Mouse (Mus musculus) liver, embryonic 12.5 days (tissue): ENCODE data around the gene Ctnnb1. TPM values are rescaled to one million over a fixed set of nuclear protein-coding genes. Genes with fewer than 3 reads are reported as not detected.

ENCODE experiments used
- ATAC-seq: fragments of 200-750 bp; cut with Nextera tagmentation; 2 replicates; pipeline ENCODE4 v1.8.0; 2017; ENCODE audit warnings: moderate number of reproducible peaks, mild to moderate bottlenecking, moderate library complexity
- H3K27ac ChIP-seq: fragments of 300-500 bp; sonication (generic); 2 replicates; pipeline ENCODE4 v1.5.1; 2016; ENCODE audit warnings: mild to moderate bottlenecking
- H3K27me3 ChIP-seq: fragments of 300-500 bp; sonication (generic); replicated peaks from 2 replicates; pipeline ENCODE4 v1.6.1; 2016; ENCODE audit warnings: mild to moderate bottlenecking, moderate library complexity
- H3K36me3 ChIP-seq: fragments of 300-500 bp; sonication (generic); 2 replicates; pipeline ENCODE4 v1.6.1; 2016; ENCODE audit warnings: mild to moderate bottlenecking, moderate library complexity
- H3K4me1 ChIP-seq: fragments of 300-500 bp; sonication (generic); 2 replicates; pipeline ENCODE4 v1.6.1; 2016
- H3K4me2 ChIP-seq: fragments of 300-500 bp; sonication (generic); 2 replicates; pipeline ENCODE4 v1.6.1; 2016; ENCODE audit warnings: mild to moderate bottlenecking, moderate library complexity
- H3K4me3 ChIP-seq: fragments of 300-500 bp; sonication (generic); 2 replicates; pipeline ENCODE4 v1.5.1; 2016; ENCODE audit warnings: mild to moderate bottlenecking, moderate library complexity
- H3K9ac ChIP-seq: fragments of 300-500 bp; sonication (generic); 2 replicates; pipeline ENCODE4 v1.6.1; 2016; ENCODE audit warnings: mild to moderate bottlenecking, moderate library complexity
- H3K9me3 ChIP-seq: fragments of 300-500 bp; sonication (generic); replicated peaks from 2 replicates; pipeline ENCODE4 v1.6.1; 2016; ENCODE audit warnings: mild to moderate bottlenecking, moderate library complexity
- WGBS: fragments of 180-500 bp; shearing (Covaris S2); methylation state at CpG from one replicate; pipeline ENCODE4 v1.1.7; 2016; ENCODE audit not compliant: insufficient replicate concordance; 5-methylcytosine and 5-hydroxymethylcytosine counted together
- polyA plus RNA-seq: library from polyadenylated mRNA; unstranded; fragments of >200 nt; fragmentation: Nextera tagmentation; extraction: Ambion mirVana; gene quantifications from 2 replicates; pipeline ENCODE4 v1.2.1, GENCODE M21; 2016

The Ctnnb1 gene
- polyA plus RNA-seq, 1 experiment from 2014 or later = 158 TPM

GRCm38 (mm10) chr9:120926939-120927606 lies 1.9 kb upstream of the Ctnnb1 start:
- ATAC-seq = no peak
- Histone ChIP-seq H3K9ac (no peak overlapping the region), H3K4me2 (no peak overlapping the region), H3K4me3 (no peak overlapping the region), H3K4me1 (no peaks in the 10 kb centered on the region), H3K36me3 (no peaks in the 10 kb centered on the region), H3K27me3 (no peaks in the 10 kb centered on the region; the same call in 1 of the 2 replicates), H3K9me3 (no peaks in the 10 kb centered on the region), H3K27ac (0 out of 2 replicates have a peak overlapping the region, but pooled peaks have one; percentile 14)
- WGBS = 28% methylated on average over 9 of the region's 9 CpGs

- no peak overlapping the region for H3K4me2 ChIP-seq
- H3K9me3 ChIP-seq = no peaks in the 10 kb centered on the region
- H3K27ac ChIP-seq = no peak overlapping the region
- H3K27me3 ChIP-seq = no peaks in the 10 kb centered on the region
- peaks cover 10% of the 10 kb centered on the region for H3K4me1 ChIP-seq
- 89% methylated on average over 12 of the region's 12 CpGs for WGBS
- ATAC-seq = no peak
- no peaks in the 10 kb centered on the region for H3K36me3 ChIP-seq
- no peak overlapping the region for H3K4me3 ChIP-seq
- H3K9ac ChIP-seq = no peak overlapping the region
These were observed 1.0 kb downstream of the Ctnnb1 start for GRCm38 (mm10) chr9:120930021-120930420.

- Histone ChIP-seq H3K36me3 (peaks cover under 1% of the 10 kb centered on the region; the same call in 1 of the 2 replicates), H3K4me3 (no peak overlapping the region), H3K27me3 (no peaks in the 10 kb centered on the region), H3K4me1 (peaks cover 18% of the 10 kb centered on the region), H3K9me3 (no peaks in the 10 kb centered on the region), H3K4me2 (no peak overlapping the region), H3K9ac (no peak overlapping the region), H3K27ac (no peak overlapping the region)
- WGBS = 83% methylated on average over 8 of the region's 8 CpGs
- no peak for ATAC-seq
These were observed 1.8 kb downstream of the Ctnnb1 start for GRCm38 (mm10) chr9:120930811-120931210.

GRCm38 (mm10) chr9:120932371-120932770 lies 3.4 kb downstream of the Ctnnb1 start:
- Histone ChIP-seq H3K4me2 (no peak overlapping the region), H3K9ac (no peak overlapping the region), H3K27ac (no peak overlapping the region), H3K36me3 (peaks cover 6% of the 10 kb centered on the region), H3K4me3 (no peak overlapping the region), H3K9me3 (no peaks in the 10 kb centered on the region), H3K4me1 (peaks cover 33% of the 10 kb centered on the region), H3K27me3 (no peaks in the 10 kb centered on the region)
- no peak for ATAC-seq
- WGBS = 82% methylated on average over 6 of the region's 6 CpGs

GRCm38 (mm10) chr9:120932797-120933586 lies 4.0 kb downstream of the Ctnnb1 start:
- Histone ChIP-seq H3K27me3 (no peaks in the 10 kb centered on the region), H3K9me3 (no peaks in the 10 kb centered on the region), H3K36me3 (peaks cover 12% of the 10 kb centered on the region), H3K4me3 (peak overlapping the region; percentile 92), H3K9ac (peak overlapping the region; percentile 93), H3K27ac (peak overlapping the region; percentile 92), H3K4me2 (peak overlapping the region; percentile 82), H3K4me1 (peaks cover 39% of the 10 kb centered on the region)
- 6% methylated on average over 68 of the region's 78 CpGs for WGBS
- ATAC-seq = peak; percentile 90

GRCm38 (mm10) chr9:120933587-120933885 lies 4.5 kb downstream of the Ctnnb1 start:
- Histone ChIP-seq H3K36me3 (peaks cover 17% of the 10 kb centered on the region), H3K9me3 (no peaks in the 10 kb centered on the region), H3K4me2 (peak overlapping the region; percentile 82), H3K27ac (peak overlapping the region; percentile 92), H3K4me3 (peak overlapping the region; percentile 92), H3K4me1 (peaks cover 44% of the 10 kb centered on the region), H3K9ac (peak overlapping the region; percentile 93), H3K27me3 (no peaks in the 10 kb centered on the region)
- ATAC-seq = peak; percentile 69
- under 1% methylated on average over 37 of the region's 58 CpGs for WGBS

GRCm38 (mm10) chr9:120933886-120934758 lies 5.1 kb downstream of the Ctnnb1 start:
- H3K4me1 ChIP-seq = peaks cover 48% of the 10 kb centered on the region
- no peaks in the 10 kb centered on the region for H3K9me3 ChIP-seq
- peak overlapping the region; percentile 93 for H3K9ac ChIP-seq
- peak overlapping the region; percentile 92 for H3K27ac ChIP-seq
- 1% methylated on average over 57 of the region's 57 CpGs for WGBS
- 0 out of 2 replicates have a peak, but pooled peaks have one; percentile 0 for ATAC-seq
- H3K27me3 ChIP-seq = no peaks in the 10 kb centered on the region
- peaks cover 19% of the 10 kb centered on the region for H3K36me3 ChIP-seq
- peak overlapping the region; percentile 82 for H3K4me2 ChIP-seq
- peak overlapping the region; percentile 92 for H3K4me3 ChIP-seq

- peaks cover 27% of the 10 kb centered on the region for H3K36me3 ChIP-seq
- H3K27me3 ChIP-seq = no peaks in the 10 kb centered on the region
- H3K9ac ChIP-seq = peak overlapping the region; percentile 93
- no peaks in the 10 kb centered on the region for H3K9me3 ChIP-seq
- peak overlapping the region; percentile 92 for H3K27ac ChIP-seq
- peaks cover 57% of the 10 kb centered on the region for H3K4me1 ChIP-seq
- 9% methylated on average over 14 of the region's 14 CpGs for WGBS
- peak overlapping the region; percentile 82 for H3K4me2 ChIP-seq
- no peak for ATAC-seq
- H3K4me3 ChIP-seq = peak overlapping the region; percentile 92
These were observed 6.0 kb downstream of the Ctnnb1 start for GRCm38 (mm10) chr9:120934821-120935633.

- H3K36me3 ChIP-seq = peaks cover 32% of the 10 kb centered on the region
- ATAC-seq = no peak
- H3K4me3 ChIP-seq = peak overlapping the region; percentile 92
- H3K9me3 ChIP-seq = no peaks in the 10 kb centered on the region
- no peaks in the 10 kb centered on the region for H3K27me3 ChIP-seq
- peak overlapping the region; percentile 82 for H3K4me2 ChIP-seq
- H3K27ac ChIP-seq = peak overlapping the region; percentile 92
- peak overlapping the region; percentile 93 for H3K9ac ChIP-seq
- peaks cover 62% of the 10 kb centered on the region for H3K4me1 ChIP-seq
- 27% methylated on average over 4 of the region's 4 CpGs for WGBS
These were observed 6.6 kb downstream of the Ctnnb1 start for GRCm38 (mm10) chr9:120935634-120935922.

GRCm38 (mm10) chr9:120936351-120936750 lies 7.3 kb downstream of the Ctnnb1 start:
- peak overlapping the region; percentile 92 for H3K4me3 ChIP-seq
- H3K27me3 ChIP-seq = no peaks in the 10 kb centered on the region
- no peak overlapping the region for H3K27ac ChIP-seq
- ATAC-seq = no peak
- H3K4me2 ChIP-seq = peak overlapping the region; percentile 82
- H3K36me3 ChIP-seq = peaks cover 40% of the 10 kb centered on the region
- no peaks in the 10 kb centered on the region for H3K9me3 ChIP-seq
- peaks cover 70% of the 10 kb centered on the region for H3K4me1 ChIP-seq
- WGBS = 23% methylated on average over 8 of the region's 8 CpGs
- H3K9ac ChIP-seq = peak overlapping the region; percentile 93; the same call in 1 of the 2 replicates

- Histone ChIP-seq H3K27ac (no peak overlapping the region), H3K27me3 (no peaks in the 10 kb centered on the region), H3K4me2 (no peak overlapping the region), H3K36me3 (peaks cover 66% of the 10 kb centered on the region), H3K9me3 (no peaks in the 10 kb centered on the region), H3K4me3 (no peak overlapping the region), H3K4me1 (peaks cover 95% of the 10 kb centered on the region), H3K9ac (no peak overlapping the region)
- WGBS = 87% methylated on average over 3 of the region's 3 CpGs
- no peak for ATAC-seq
These were observed 11.8 kb downstream of the Ctnnb1 start for GRCm38 (mm10) chr9:120940858-120941257.
